Mouse (Mus musculus) adrenal gland, postnatal 4 days (tissue): Measurements from ENCODE around the gene Spock1. TPM values are rescaled to one million over a fixed set of nuclear protein-coding genes. Genes with fewer than 3 reads are reported as not detected.

ENCODE experiments used
- DNase-seq, 2 experiments: peaks; one replicate each; pipeline ENCODE4 v3.0.0; 2021 to 2022; ENCODE audit warnings: low spot score in 2 of 2, mixed read lengths in 2 of 2
- total RNA-seq, 2 experiments: library from RNA; stranded (reverse); gene quantifications; 2 replicates each; pipeline ENCODE4 v1.2.3; 2021

Spock1 gene
- total RNA-seq, 2 experiments from 2014 or later, result 30.0 to 35.2 TPM

- DNase-seq, result no peak
Measured at GRCm38 (mm10) chr13:57810083-57810482, 98.0 kb downstream of the Spock1 start.

GRCm38 (mm10) chr13:57809603-57810002 is 98.5 kb downstream of the Spock1 start:
- no peak for DNase-seq

- no peak for DNase-seq
Measured at GRCm38 (mm10) chr13:57806816-57807215, 101.3 kb downstream of the Spock1 start.

GRCm38 (mm10) chr13:57806301-57806700 is 101.8 kb downstream of the Spock1 start:
- no peak for DNase-seq

GRCm38 (mm10) chr13:57798633-57799032 is 109.5 kb downstream of the Spock1 start:
- DNase-seq, result no peak

GRCm38 (mm10) chr13:57796951-57797692 is 111.0 kb downstream of the Spock1 start:
- DNase-seq, result no peak

- no peak for DNase-seq
Measured at GRCm38 (mm10) chr13:57793643-57794240, 114.4 kb downstream of the Spock1 start.

- no peak for DNase-seq
Measured at GRCm38 (mm10) chr13:57789796-57790195, 118.3 kb downstream of the Spock1 start.

GRCm38 (mm10) chr13:57788299-57788698 is 119.8 kb downstream of the Spock1 start:
- DNase-seq, result no peak

GRCm38 (mm10) chr13:57786278-57786677 is 121.9 kb downstream of the Spock1 start:
- DNase-seq, result no peak

- no peak for DNase-seq
Measured at GRCm38 (mm10) chr13:57782975-57783374, 125.2 kb downstream of the Spock1 start.

- DNase-seq, result no peak
Measured at GRCm38 (mm10) chr13:57782107-57782561, 126.0 kb downstream of the Spock1 start.

- DNase-seq, result no peak
Measured at GRCm38 (mm10) chr13:57779146-57779545, 129.0 kb downstream of the Spock1 start.

GRCm38 (mm10) chr13:57778524-57778923 is 129.6 kb downstream of the Spock1 start:
- DNase-seq, result no peak

GRCm38 (mm10) chr13:57771998-57772397 is 136.1 kb downstream of the Spock1 start:
- no peak for DNase-seq

- no peak for DNase-seq
Measured at GRCm38 (mm10) chr13:57766721-57767120, 141.4 kb downstream of the Spock1 start.

- no peak for DNase-seq
Measured at GRCm38 (mm10) chr13:57761122-57761521, 147.0 kb downstream of the Spock1 start.

- no peak for DNase-seq
Measured at GRCm38 (mm10) chr13:57760618-57761017, 147.5 kb downstream of the Spock1 start.

GRCm38 (mm10) chr13:57756316-57756715 is 151.8 kb downstream of the Spock1 start:
- DNase-seq, result no peak

- DNase-seq, result no peak
Measured at GRCm38 (mm10) chr13:57750831-57751230, 157.3 kb downstream of the Spock1 start.

- DNase-seq, result no peak
Measured at GRCm38 (mm10) chr13:57744667-57745066, 163.5 kb downstream of the Spock1 start.

- DNase-seq, result no peak
Measured at GRCm38 (mm10) chr13:57741186-57741585, 166.9 kb downstream of the Spock1 start.

- no peak for DNase-seq
Measured at GRCm38 (mm10) chr13:57740473-57740872, 167.7 kb downstream of the Spock1 start.
